Mouse (Mus musculus) intestine, embryonic 14.5 days (tissue): ENCODE data around the gene Dach1. TPM values are rescaled to one million over a fixed set of nuclear protein-coding genes. Genes with fewer than 3 reads are reported as not detected.

ENCODE experiments used
- ATAC-seq: fragments of 200-750 bp; cut with Nextera tagmentation; replicated peaks from 2 replicates; pipeline ENCODE4 v1.8.0; 2017; ENCODE audit warnings: low read depth, moderate number of reproducible peaks, moderate TSS enrichment, moderate library complexity; ENCODE audit not compliant: low FRiP score, low TSS enrichment
- DNase-seq: peaks from one replicate; pipeline ENCODE4 v3.0.0-alpha.2; 2018; ENCODE audit warnings: low spot score
- H3K27ac ChIP-seq: fragments of 300-500 bp; sonication (generic); 2 replicates; pipeline ENCODE4 v1.5.1; 2014; ENCODE audit warnings: low read depth, mild to moderate bottlenecking, control low read depth
- H3K27me3 ChIP-seq: fragments of 300-500 bp; sonication (generic); replicated peaks from 2 replicates; pipeline ENCODE4 v1.6.1; 2014; ENCODE audit warnings: low read length, control low read depth; ENCODE audit not compliant: control insufficient read depth, insufficient read depth
- H3K36me3 ChIP-seq: fragments of 300-500 bp; sonication (generic); 2 replicates; pipeline ENCODE4 v1.6.1; 2014; ENCODE audit warnings: low read length, control low read depth; ENCODE audit not compliant: control insufficient read depth, insufficient read depth
- H3K4me1 ChIP-seq: fragments of 300-500 bp; sonication (generic); replicated peaks from 2 replicates; pipeline ENCODE4 v1.6.1; 2014; ENCODE audit warnings: low read length, control low read depth, mixed read lengths; ENCODE audit not compliant: control insufficient read depth, insufficient read depth
- H3K4me2 ChIP-seq: fragments of 300-500 bp; sonication (generic); 2 replicates; pipeline ENCODE4 v1.6.1; 2014; ENCODE audit warnings: low read length
- H3K4me3 ChIP-seq: fragments of 300-500 bp; sonication (generic); 2 replicates; pipeline ENCODE4 v1.5.1; 2014; ENCODE audit warnings: low read depth, low read length, control low read depth, mixed read lengths
- H3K9ac ChIP-seq: fragments of 300-500 bp; sonication (generic); 2 replicates; pipeline ENCODE4 v1.6.1; 2014; ENCODE audit warnings: mild to moderate bottlenecking, low read length
- H3K9me3 ChIP-seq: fragments of 300-500 bp; sonication (generic); 2 replicates; pipeline ENCODE4 v1.6.1; 2016; ENCODE audit warnings: low read length, control low read depth; ENCODE audit not compliant: control insufficient read depth
- WGBS: fragments of 180-500 bp; shearing (Covaris S2); extraction: QIAGEN DNeasy Blood & Tissue Kit; methylation state at CpG from one replicate; pipeline ENCODE4 v1.1.7; 2014; 5-methylcytosine and 5-hydroxymethylcytosine counted together
- polyA plus RNA-seq: library from polyadenylated mRNA; unstranded; fragments of >200 nt; fragmentation: Nextera tagmentation; extraction: Ambion mirVana; gene quantifications from 2 replicates; pipeline ENCODE4 v1.2.1, GENCODE M21; 2014

The Dach1 gene
- polyA plus RNA-seq, 1 experiment from 2014 or later, result 3.2 TPM

DNA sequence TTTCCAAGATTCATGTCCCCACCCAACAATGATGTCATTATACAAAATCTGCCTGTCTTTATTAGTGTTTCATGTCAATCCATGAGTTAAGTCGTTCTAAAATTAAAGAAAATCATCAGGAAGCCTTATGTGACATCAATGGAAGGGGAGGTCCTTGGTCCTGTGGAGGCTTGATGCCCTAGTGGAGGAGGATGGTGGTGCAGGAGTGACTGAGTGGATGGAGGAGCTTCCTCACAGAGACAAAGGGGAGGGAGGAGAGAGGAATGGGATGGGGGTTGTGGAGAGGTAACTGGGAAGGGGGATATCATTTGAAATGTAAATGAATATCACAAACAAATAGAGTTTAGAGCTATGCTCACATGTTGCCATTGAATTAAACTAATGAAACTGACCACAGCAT, 287.6 kb downstream of the Dach1 start:
- no peaks in the 10 kb centered on the region for H3K9me3 ChIP-seq
- no peaks in the 10 kb centered on the region for H3K4me1 ChIP-seq
- H3K27ac ChIP-seq, result no peak overlapping the region
- no peak overlapping the region for H3K4me3 ChIP-seq
- ATAC-seq, result no peak
- no peak overlapping the region for H3K4me2 ChIP-seq
- no peak for DNase-seq
- no peak overlapping the region for H3K9ac ChIP-seq
- H3K27me3 ChIP-seq, result no peaks in the 10 kb centered on the region
- 50% methylated on average over 1 of the region's 1 CpGs for WGBS
- H3K36me3 ChIP-seq, result no peaks in the 10 kb centered on the region

DNA sequence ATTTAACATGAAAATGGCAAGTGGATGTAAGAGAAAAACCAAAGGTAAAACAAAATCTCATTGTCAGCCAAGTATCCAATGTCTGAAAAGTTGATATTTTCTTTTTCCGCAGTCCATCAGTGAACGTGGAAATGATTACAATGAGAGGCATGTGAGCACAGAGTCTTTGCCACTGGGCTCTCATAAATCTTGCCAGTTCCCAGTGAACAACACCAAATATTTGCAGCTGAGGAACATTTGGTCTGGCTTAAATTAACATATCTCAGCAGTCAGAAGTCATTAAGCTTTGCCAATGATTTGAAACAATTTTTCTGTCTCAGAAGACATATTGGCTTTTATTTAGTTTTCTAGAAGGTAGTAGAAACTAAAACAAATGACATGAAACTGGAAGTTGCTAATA, 298.6 kb downstream of the Dach1 start:
- no peak overlapping the region for H3K9ac ChIP-seq
- H3K4me2 ChIP-seq, result no peak overlapping the region
- no peak overlapping the region for H3K4me3 ChIP-seq
- no peaks in the 10 kb centered on the region for H3K4me1 ChIP-seq
- H3K27me3 ChIP-seq, result no peaks in the 10 kb centered on the region
- H3K27ac ChIP-seq, result no peak overlapping the region
- no peaks in the 10 kb centered on the region for H3K9me3 ChIP-seq
- no peaks in the 10 kb centered on the region for H3K36me3 ChIP-seq
- DNase-seq (no peak), ATAC-seq (no peak)
- 59% methylated on average over 2 of the region's 2 CpGs for WGBS

DNA sequence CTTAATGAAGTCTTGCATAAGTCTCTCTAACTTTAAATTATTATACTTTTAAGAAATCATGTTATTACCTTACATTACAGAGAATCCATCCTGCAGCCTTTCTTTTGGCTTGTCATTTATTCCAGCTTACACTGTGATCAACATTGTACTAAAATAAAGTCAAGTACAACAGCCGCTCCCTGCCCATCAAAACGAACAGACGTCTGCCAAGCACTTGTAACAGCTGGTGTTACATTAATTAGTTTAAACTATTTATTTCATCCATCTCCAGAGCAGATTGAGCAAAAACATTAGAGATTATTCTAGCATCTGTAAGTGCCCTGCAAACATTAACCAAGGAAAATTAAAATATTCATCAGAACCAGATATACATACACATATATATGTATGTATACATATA, 311.2 kb downstream of the Dach1 start:
- 71% methylated on average over 3 of the region's 3 CpGs for WGBS
- no peak for DNase-seq
- no peak overlapping the region for H3K27ac ChIP-seq
- H3K4me3 ChIP-seq, result no peak overlapping the region
- no peaks in the 10 kb centered on the region for H3K9me3 ChIP-seq
- no peak for ATAC-seq
- no peaks in the 10 kb centered on the region for H3K36me3 ChIP-seq
- H3K4me2 ChIP-seq, result no peak overlapping the region
- no peak overlapping the region for H3K9ac ChIP-seq
- H3K27me3 ChIP-seq, result no peaks in the 10 kb centered on the region
- H3K4me1 ChIP-seq, result no peaks in the 10 kb centered on the region

DNA sequence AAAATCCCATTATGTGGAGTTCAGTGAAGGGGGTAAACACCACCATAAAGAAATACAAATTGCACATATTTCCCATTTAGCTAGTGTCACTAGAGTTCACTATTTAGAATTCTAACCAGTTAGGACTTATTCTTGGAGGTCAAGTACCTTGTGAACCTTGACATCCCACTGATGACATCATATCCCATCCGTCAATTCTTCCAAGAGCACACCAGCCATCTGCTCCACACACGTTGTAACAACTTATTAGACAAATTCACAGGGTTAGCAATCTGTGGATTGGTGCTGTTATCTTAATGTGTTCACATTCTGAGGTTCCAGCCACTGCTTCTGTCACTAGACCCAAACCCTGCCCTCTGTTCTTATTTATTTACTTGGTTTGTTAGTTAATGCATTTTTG, 312.3 kb downstream of the Dach1 start:
- no peak overlapping the region for H3K4me3 ChIP-seq
- H3K4me2 ChIP-seq, result no peak overlapping the region
- DNase-seq, result no peak
- H3K36me3 ChIP-seq, result no peaks in the 10 kb centered on the region
- no peaks in the 10 kb centered on the region for H3K4me1 ChIP-seq
- WGBS, result 60% methylated on average over 2 of the region's 2 CpGs
- no peak for ATAC-seq
- H3K9me3 ChIP-seq, result no peaks in the 10 kb centered on the region
- no peaks in the 10 kb centered on the region for H3K27me3 ChIP-seq
- no peak overlapping the region for H3K9ac ChIP-seq
- H3K27ac ChIP-seq, result no peak overlapping the region

DNA sequence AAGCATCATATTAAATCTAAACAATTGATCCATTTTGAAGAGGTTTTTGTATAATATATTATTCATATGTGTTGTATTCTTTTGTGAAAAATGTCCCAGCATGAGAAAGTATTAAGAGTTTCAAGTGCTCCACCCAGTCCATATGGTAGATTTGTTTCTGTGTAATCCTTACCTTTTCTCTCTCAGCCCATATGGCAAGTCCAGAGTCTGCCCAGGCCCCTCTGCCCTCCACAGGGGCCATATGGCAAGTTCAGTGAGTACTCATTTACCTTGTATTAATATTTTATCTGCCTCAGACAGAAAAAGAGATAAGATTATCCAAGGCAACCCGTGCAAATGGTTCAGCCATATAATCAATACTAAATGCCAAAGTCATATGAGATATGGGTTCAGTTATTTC, 314.2 kb downstream of the Dach1 start:
- H3K27ac ChIP-seq, result no peak overlapping the region
- H3K9ac ChIP-seq, result no peak overlapping the region
- no peaks in the 10 kb centered on the region for H3K36me3 ChIP-seq
- DNase-seq (no peak), ATAC-seq (no peak)
- H3K4me3 ChIP-seq, result no peak overlapping the region
- WGBS, result 60% methylated on average over 1 of the region's 1 CpGs
- no peaks in the 10 kb centered on the region for H3K9me3 ChIP-seq
- H3K4me1 ChIP-seq, result no peaks in the 10 kb centered on the region
- H3K4me2 ChIP-seq, result no peak overlapping the region
- H3K27me3 ChIP-seq, result no peaks in the 10 kb centered on the region

DNA sequence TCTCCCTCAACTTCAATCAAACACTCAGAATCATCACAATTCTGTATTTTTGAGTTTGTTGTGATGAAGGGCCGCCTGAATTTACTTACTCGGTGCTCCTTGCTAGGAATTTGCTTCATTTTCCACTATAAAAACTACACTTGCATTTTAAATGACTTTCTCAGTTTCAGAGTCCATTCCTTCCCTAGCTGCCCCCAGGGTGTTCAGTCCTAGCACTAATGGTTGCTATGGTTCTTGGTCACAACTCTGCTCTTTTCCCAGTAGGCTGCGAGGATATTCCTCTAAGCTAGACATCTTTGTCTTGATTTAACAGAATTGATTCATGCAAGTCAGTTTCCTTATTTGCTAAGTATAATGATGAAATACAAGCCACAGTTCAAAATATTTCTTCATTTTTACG, 319.1 kb downstream of the Dach1 start:
- H3K4me1 ChIP-seq, result no peaks in the 10 kb centered on the region
- H3K27me3 ChIP-seq, result no peaks in the 10 kb centered on the region
- DNase-seq (no peak), ATAC-seq (no peak)
- H3K27ac ChIP-seq, result no peak overlapping the region
- WGBS, result 76% methylated on average over 4 of the region's 4 CpGs
- H3K9ac ChIP-seq, result no peak overlapping the region
- H3K36me3 ChIP-seq, result no peaks in the 10 kb centered on the region
- H3K9me3 ChIP-seq, result no peaks in the 10 kb centered on the region
- no peak overlapping the region for H3K4me2 ChIP-seq
- no peak overlapping the region for H3K4me3 ChIP-seq

DNA sequence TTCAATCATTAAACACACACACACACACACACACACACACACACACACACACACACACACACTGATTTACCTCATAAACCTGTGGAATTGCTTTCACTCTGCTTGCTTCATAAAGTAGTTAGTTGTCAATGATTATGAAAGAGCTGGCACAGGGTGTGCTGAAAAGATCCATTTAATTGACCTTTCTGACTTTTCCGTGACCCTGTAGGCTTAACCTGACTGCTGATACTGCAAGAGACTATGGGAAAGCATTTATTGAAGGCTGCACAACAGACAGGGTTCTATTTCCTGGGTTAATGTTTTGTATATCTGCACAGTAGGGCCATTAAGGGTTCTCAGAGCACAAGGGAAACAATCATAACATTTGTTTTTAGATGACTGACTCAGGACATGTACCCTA, 321.9 kb downstream of the Dach1 start:
- no peaks in the 10 kb centered on the region for H3K9me3 ChIP-seq
- H3K27ac ChIP-seq, result no peak overlapping the region
- H3K4me3 ChIP-seq, result no peak overlapping the region
- no peaks in the 10 kb centered on the region for H3K27me3 ChIP-seq
- H3K9ac ChIP-seq, result no peak overlapping the region
- ATAC-seq (no peak), DNase-seq (no peak)
- H3K36me3 ChIP-seq, result no peaks in the 10 kb centered on the region
- no peaks in the 10 kb centered on the region for H3K4me1 ChIP-seq
- no peak overlapping the region for H3K4me2 ChIP-seq
- WGBS, result 63% methylated on average over 1 of the region's 1 CpGs

DNA sequence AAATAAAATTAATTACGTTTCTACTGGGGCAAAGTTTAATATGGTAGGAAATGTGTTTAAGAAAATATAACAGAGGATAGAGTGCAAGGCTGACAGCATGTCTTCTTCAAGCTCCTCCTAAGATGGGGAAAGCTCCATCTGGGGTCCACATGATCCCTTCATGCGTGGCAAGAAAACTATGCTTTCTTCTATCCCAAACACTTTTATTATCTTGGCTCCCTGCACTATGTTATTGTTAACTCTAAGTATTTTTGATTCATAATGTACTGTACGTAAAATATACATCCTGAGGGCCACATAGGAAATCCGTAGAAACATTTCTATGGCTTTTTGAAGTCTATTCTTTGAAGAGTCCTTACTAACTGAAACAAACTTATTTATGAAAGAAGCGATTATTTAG, 330.3 kb downstream of the Dach1 start:
- H3K9ac ChIP-seq, result no peak overlapping the region
- no peaks in the 10 kb centered on the region for H3K36me3 ChIP-seq
- no peak for DNase-seq
- H3K4me1 ChIP-seq, result no peaks in the 10 kb centered on the region
- no peak for ATAC-seq
- no peaks in the 10 kb centered on the region for H3K27me3 ChIP-seq
- H3K27ac ChIP-seq, result no peak overlapping the region
- no peaks in the 10 kb centered on the region for H3K9me3 ChIP-seq
- WGBS, result 60% methylated on average over 5 of the region's 5 CpGs
- no peak overlapping the region for H3K4me3 ChIP-seq
- H3K4me2 ChIP-seq, result no peak overlapping the region

DNA sequence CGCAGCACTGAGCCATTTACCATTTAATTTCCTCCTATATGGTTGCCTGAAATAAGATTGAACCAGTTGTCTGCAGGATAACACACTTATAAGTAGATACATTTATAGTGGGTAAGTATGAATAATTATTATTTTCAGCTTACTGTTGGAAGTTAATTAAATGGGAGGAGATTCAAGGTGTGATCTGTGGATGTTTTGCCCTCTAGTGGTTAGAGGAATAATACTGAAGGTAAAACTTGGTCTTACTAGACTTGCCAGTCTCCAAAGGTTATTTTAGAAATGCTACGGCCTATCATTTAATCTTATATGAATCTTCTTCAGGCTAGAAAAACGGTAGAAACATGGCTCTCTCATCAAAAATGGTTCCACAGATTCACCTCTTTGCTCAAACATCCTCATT, 339.7 kb downstream of the Dach1 start:
- H3K4me1 ChIP-seq, result no peaks in the 10 kb centered on the region
- H3K4me2 ChIP-seq, result no peak overlapping the region
- WGBS, result 86% methylated on average over 3 of the region's 3 CpGs
- no peak overlapping the region for H3K27ac ChIP-seq
- no peak overlapping the region for H3K9ac ChIP-seq
- H3K27me3 ChIP-seq, result no peaks in the 10 kb centered on the region
- no peaks in the 10 kb centered on the region for H3K36me3 ChIP-seq
- no peaks in the 10 kb centered on the region for H3K9me3 ChIP-seq
- no peak for DNase-seq
- no peak for ATAC-seq
- H3K4me3 ChIP-seq, result no peak overlapping the region
